Mouse (Mus musculus): ENCODE data around the gene Gclc.

DNA sequence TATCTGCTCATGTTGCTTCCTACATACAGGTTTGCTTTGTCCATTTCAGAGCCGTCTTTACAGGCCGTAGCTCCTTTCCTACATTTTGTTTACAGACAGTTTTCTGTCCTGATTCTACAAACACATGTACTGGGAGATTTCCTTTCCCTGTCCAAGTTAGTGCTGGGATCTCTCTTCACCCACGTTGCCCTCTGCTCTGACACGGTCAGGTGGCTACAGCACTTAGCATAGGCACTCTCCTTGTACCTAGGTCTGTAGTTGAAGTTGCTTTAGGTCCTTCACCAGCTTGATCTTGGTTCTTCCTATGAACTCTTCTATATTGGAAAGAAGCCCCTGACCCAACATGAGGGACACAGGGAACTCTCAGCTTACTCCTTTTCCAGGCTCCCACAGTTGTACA is 25.4 kb downstream of the Gclc start:
- TF ChIP-seq CTCF (IDR thresholded peaks at IDR 0.05; ENCODE audit: low read depth): no peak
- TF ChIP-seq EP300 (IDR thresholded peaks at IDR 0.05; ENCODE audit: low read depth): no peak
